Mouse (Mus musculus) gastrocnemius, adult 18-20 months (tissue): Measurements from ENCODE around the gene Cisd2. TPM values are rescaled to one million over a fixed set of nuclear protein-coding genes. Genes with fewer than 3 reads are reported as not detected.

Experiments
- DNase-seq: peaks from one replicate; pipeline ENCODE4 v3.0.0; 2021; ENCODE audit warnings: low spot score
- total RNA-seq, 2 experiments: library from RNA; stranded (reverse); gene quantifications; 2 replicates each; pipeline ENCODE4 v1.2.3; 2021

Gene Cisd2
- total RNA-seq, 2 experiments from 2014 or later = 32.4 to 34.0 TPM

GRCm38 (mm10) chr3:135417245-135417644 lies 6.5 kb downstream of the Cisd2 start:
- no peak for DNase-seq

- DNase-seq = no peak
Measured at GRCm38 (mm10) chr3:135411824-135412223, 11.9 kb downstream of the Cisd2 start.

GRCm38 (mm10) chr3:135411056-135411455 lies 12.7 kb downstream of the Cisd2 start:
- DNase-seq = no peak

- no peak for DNase-seq
Measured at GRCm38 (mm10) chr3:135409219-135409618, 14.5 kb downstream of the Cisd2 start.

GRCm38 (mm10) chr3:135407351-135407750 lies 16.4 kb downstream of the Cisd2 start:
- DNase-seq = no peak

GRCm38 (mm10) chr3:135404599-135404998 lies 19.1 kb downstream of the Cisd2 start:
- no peak for DNase-seq

GRCm38 (mm10) chr3:135403856-135404255 lies 19.9 kb downstream of the Cisd2 start:
- DNase-seq = no peak

GRCm38 (mm10) chr3:135403211-135403610 lies 20.5 kb downstream of the Cisd2 start:
- DNase-seq = no peak

- DNase-seq = peak; percentile 87
Measured at GRCm38 (mm10) chr3:135402201-135402658, 21.5 kb downstream of the Cisd2 start.

- DNase-seq = no peak
Measured at GRCm38 (mm10) chr3:135397112-135397511, 26.6 kb downstream of the Cisd2 start.

GRCm38 (mm10) chr3:135396081-135396480 lies 27.6 kb downstream of the Cisd2 start:
- DNase-seq = no peak

GRCm38 (mm10) chr3:135395085-135395484 lies 28.6 kb downstream of the Cisd2 start:
- no peak for DNase-seq

- no peak for DNase-seq
Measured at GRCm38 (mm10) chr3:135393186-135393585, 30.5 kb downstream of the Cisd2 start.

- DNase-seq = no peak
Measured at GRCm38 (mm10) chr3:135379868-135380267, 43.9 kb downstream of the Cisd2 start.

- DNase-seq = no peak
Measured at GRCm38 (mm10) chr3:135377445-135377844, 46.3 kb downstream of the Cisd2 start.

GRCm38 (mm10) chr3:135375836-135376235 lies 47.9 kb downstream of the Cisd2 start:
- DNase-seq = no peak

- no peak for DNase-seq
Measured at GRCm38 (mm10) chr3:135357394-135357793, 66.3 kb downstream of the Cisd2 start.

Other genes with a start within 250 kb of the Cisd2 start
- under 1 TPM; 0.05 to 0.14 TPM for gene Cenpe, start 211.4 kb downstream of the Cisd2 start, total RNA-seq
- 1 to 10 TPM; 1.6 to 2.6 TPM for gene Bdh2, start 142.7 kb downstream of the Cisd2 start, total RNA-seq
- gene Slc9b2, start 116.2 kb downstream of the Cisd2 start, total RNA-seq = not detected
- gene Slc9b1, start 75.9 kb downstream of the Cisd2 start, total RNA-seq = not detected
- 100 to 1,000 TPM; 343 to 352 TPM for gene Ube2d3, start 14.2 kb upstream of the Cisd2 start, total RNA-seq
- gene Manba, start 61.7 kb upstream of the Cisd2 start, total RNA-seq = 1 to 10 TPM; 3.1 to 4.5 TPM